Mouse (Mus musculus) erythroblast, embryonic 14.5 days (primary cell): ENCODE data around the gene 2210010C04Rik.

Source experiments
- GATA1 ChIP-seq: IDR thresholded peaks from 2 replicates; pipeline ENCODE4 v1.6.1; 2012; ENCODE audit warnings: low read length, inconsistent platforms, mixed read lengths
- TAL1 ChIP-seq: IDR thresholded peaks from 3 replicates; pipeline ENCODE4 v1.6.1; 2012; ENCODE audit warnings: low read length, inconsistent platforms, mixed read lengths

DNA sequence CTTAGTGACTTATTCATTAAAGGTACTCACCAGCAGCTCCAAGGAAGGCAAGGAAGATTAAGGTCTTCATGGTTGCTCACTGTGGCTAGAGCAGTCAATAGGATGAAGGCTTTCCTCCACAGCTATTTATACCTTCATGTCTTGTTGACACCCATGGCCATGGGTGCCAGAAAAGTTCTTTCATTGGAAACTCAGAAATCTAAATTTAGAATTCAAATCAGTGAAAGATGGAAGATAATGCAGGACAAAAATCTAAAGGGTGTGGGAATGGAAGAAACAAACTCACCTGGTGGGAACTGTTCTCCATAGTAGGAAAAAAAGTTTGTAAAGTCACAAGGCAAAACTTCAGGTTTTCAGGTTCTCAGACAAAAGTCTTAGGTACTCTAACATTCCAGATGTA is at the start of gene 2210010C04Rik:
- TF ChIP-seq GATA1 (no peak), TAL1 (no peak)
